Mouse (Mus musculus): ENCODE measurements at regions not wholly inside any gene's neighbourhood (a gene's known extent, or its start where the extent isn't known, plus 50 kb on each side); places are given as distances from the start of the nearest gene placed in this dataset.

DNA sequence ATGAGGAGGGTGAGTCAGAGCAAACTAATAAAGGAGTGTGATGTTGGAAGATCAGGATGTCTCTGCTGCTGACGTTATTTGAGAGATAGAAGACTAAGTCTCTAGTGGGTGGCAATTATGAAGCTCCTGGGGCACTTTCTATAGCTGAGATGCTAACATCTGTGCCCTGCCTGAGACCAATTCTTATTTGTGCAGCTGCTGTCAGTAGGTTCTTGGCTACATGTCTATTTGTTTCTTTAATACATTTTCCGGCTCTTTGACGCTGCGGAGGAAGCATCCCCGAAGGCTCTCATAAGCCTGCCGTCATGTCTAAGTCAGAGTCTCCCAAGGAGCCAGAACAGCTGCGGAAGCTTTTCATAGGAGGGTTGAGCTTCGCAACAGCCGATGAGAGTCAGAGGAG, 55.4 kb upstream of the Cast start:
- H3K27me3 ChIP-seq (ENCODE audit: control insufficient read depth, insufficient read depth, low read length, poor library complexity, severe bottlenecking): no peaks in the 10 kb centered on the region
- H3K4me1 ChIP-seq (ENCODE audit: control insufficient read depth, insufficient read depth, low read length): no peaks in the 10 kb centered on the region
- H3K27ac ChIP-seq (ENCODE audit: insufficient read depth, low read length): no peak overlapping the region
- no peak overlapping the region for H3K4me3 ChIP-seq (ENCODE audit: low read depth, low read length)
- no peaks in the 10 kb centered on the region for H3K36me3 ChIP-seq (ENCODE audit: control insufficient read depth, insufficient read depth, low read length, poor library complexity, severe bottlenecking)
- H3K9me3 ChIP-seq (replicated peaks; ENCODE audit: control insufficient read depth, insufficient read depth, low read length, poor library complexity, severe bottlenecking): no peaks in the 10 kb centered on the region
- no peak for TF ChIP-seq EP300 (IDR thresholded peaks at IDR 0.05; ENCODE audit: insufficient read depth, low read depth, low read length)
- no peak for TF ChIP-seq POLR2A (IDR thresholded peaks at IDR 0.05; ENCODE audit: insufficient read depth, low read length)
- no peak for TF ChIP-seq CTCF (IDR thresholded peaks at IDR 0.05; ENCODE audit: low read depth, low read length)
- H3K9ac ChIP-seq (ENCODE audit: low read depth, poor library complexity, severe bottlenecking): no peak overlapping the region

GRCm38 (mm10) chr13:74861373-74861970, 52.9 kb upstream of the Cast start:
- H3K4me1 ChIP-seq (ENCODE audit: control insufficient read depth, insufficient read depth, low read length): no peaks in the 10 kb centered on the region

More at GRCm38 (mm10) chr13:74861373-74861970, 52.9 kb upstream of the Cast start:
- Histone ChIP-seq H3K27me3 (ENCODE audit: control insufficient read depth, insufficient read depth, low read length, poor library complexity, severe bottlenecking) (no peaks in the 10 kb centered on the region), H3K9me3 (replicated peaks; ENCODE audit: control insufficient read depth, insufficient read depth, low read length, poor library complexity, severe bottlenecking) (no peaks in the 10 kb centered on the region), H3K9ac (ENCODE audit: low read depth, poor library complexity, severe bottlenecking) (no peak overlapping the region), H3K4me3 (ENCODE audit: low read depth, low read length) (no peak overlapping the region), H3K27ac (ENCODE audit: insufficient read depth, low read length) (no peak overlapping the region), H3K36me3 (ENCODE audit: control insufficient read depth, insufficient read depth, low read length, poor library complexity, severe bottlenecking) (no peaks in the 10 kb centered on the region)
- no peak for TF ChIP-seq EP300 (IDR thresholded peaks at IDR 0.05; ENCODE audit: insufficient read depth, low read depth, low read length)
- no peak for TF ChIP-seq CTCF (IDR thresholded peaks at IDR 0.05; ENCODE audit: low read depth, low read length)
- no peak for TF ChIP-seq POLR2A (IDR thresholded peaks at IDR 0.05; ENCODE audit: insufficient read depth, low read length)

All from ES-Bruce4 (cell line).